Mouse (Mus musculus): Measurements from ENCODE around the gene Naa15. TPM values are rescaled to one million over a fixed set of nuclear protein-coding genes. Genes with fewer than 3 reads are reported as not detected.

Naa15 gene
- total RNA-seq, 2 experiments from 2014 or later, result 55.0 to 58.1 TPM

- no peak for TF ChIP-seq CTCF (conservative IDR thresholded peaks at IDR 0.05)
- Histone ChIP-seq H3K27ac (no peak overlapping the region), H3K4me3 (no peak overlapping the region)
- no peak for DNase-seq (ENCODE audit: low spot score in 2 of 2)
Measured at GRCm38 (mm10) chr3:51511983-51512382, 97.0 kb downstream of the Naa15 start.

GRCm38 (mm10) chr3:51517467-51517866, 102.5 kb downstream of the Naa15 start:
- no peak for DNase-seq (ENCODE audit: low spot score in 2 of 2)
- Histone ChIP-seq H3K4me3 (no peak overlapping the region), H3K27ac (0 out of 2 replicates have a peak overlapping the region, but pooled peaks have one; percentile 3)
- no peak for TF ChIP-seq CTCF (conservative IDR thresholded peaks at IDR 0.05)

- no peak for DNase-seq (ENCODE audit: low spot score in 2 of 2)
- no peak for TF ChIP-seq CTCF (conservative IDR thresholded peaks at IDR 0.05)
- H3K4me3 ChIP-seq, result no peak overlapping the region
Measured at GRCm38 (mm10) chr3:51517878-51518762, 103.2 kb downstream of the Naa15 start.

GRCm38 (mm10) chr3:51518763-51519121, 103.8 kb downstream of the Naa15 start:
- Histone ChIP-seq H3K27ac (no peak overlapping the region), H3K4me3 (no peak overlapping the region)
- no peak for TF ChIP-seq CTCF (conservative IDR thresholded peaks at IDR 0.05)
- no peak for DNase-seq (ENCODE audit: low spot score in 2 of 2)

More at GRCm38 (mm10) chr3:51517878-51518762, 103.2 kb downstream of the Naa15 start:
- 0 out of 2 replicates have a peak overlapping the region, but pooled peaks have one; percentile 3 for H3K27ac ChIP-seq

- no peak overlapping the region for H3K4me3 ChIP-seq
- TF ChIP-seq CTCF (conservative IDR thresholded peaks at IDR 0.05), result no peak
- no peak overlapping the region for H3K27ac ChIP-seq
- DNase-seq (ENCODE audit: low spot score in 2 of 2), result no peak
Measured at GRCm38 (mm10) chr3:51521262-51521661, 106.3 kb downstream of the Naa15 start.

GRCm38 (mm10) chr3:51525186-51525785, 110.3 kb downstream of the Naa15 start:
- Histone ChIP-seq H3K4me3 (no peak overlapping the region), H3K27ac (no peak overlapping the region)
- no peak for TF ChIP-seq CTCF (conservative IDR thresholded peaks at IDR 0.05)
- no peak for DNase-seq (ENCODE audit: low spot score in 2 of 2)

Other genes starting within 250 kb of the Naa15 start
- gene Noct, start 190.7 kb upstream of the Naa15 start, total RNA-seq (2021), result 10 to 100 TPM; 57.2 to 61.0 TPM
- 10 to 100 TPM; 54.6 to 54.9 TPM for gene Elf2, start 74.5 kb upstream of the Naa15 start, total RNA-seq (2021)
- gene Mgarp, start 18.4 kb upstream of the Naa15 start, total RNA-seq (2021), result not detected
- 100 to 1,000 TPM; 287 to 299 TPM for gene Ndufc1, start 6.2 kb upstream of the Naa15 start, total RNA-seq (2021)
- 10 to 100 TPM; 22.8 to 25.4 TPM for gene Rab33b, start 68.8 kb downstream of the Naa15 start, total RNA-seq (2021)
- 100 to 1,000 TPM; 138 to 144 TPM for gene Setd7, start 145.7 kb downstream of the Naa15 start, total RNA-seq (2021)
- gene Mgst2, start 245.2 kb downstream of the Naa15 start, total RNA-seq (2021), result not detected

Measured in layer of hippocampus, adult 2 months (tissue).